Mouse (Mus musculus) liver, adult 2 months (tissue): ENCODE results near the gene Cela2a.

Experiments
- CTCF ChIP-seq: fragments of 200-500 bp; IDR thresholded peaks from 2 replicates; pipeline ENCODE4 v1.5.1; 2011; ENCODE audit warnings: low read depth, low read length, control low read depth
- POLR2A ChIP-seq: fragments of 200-500 bp; IDR thresholded peaks from 2 replicates; pipeline ENCODE4 v1.6.1; 2011; ENCODE audit warnings: low read length, control low read depth; ENCODE audit not compliant: insufficient read depth; ENCODE audit errors: extremely low read depth

DNA sequence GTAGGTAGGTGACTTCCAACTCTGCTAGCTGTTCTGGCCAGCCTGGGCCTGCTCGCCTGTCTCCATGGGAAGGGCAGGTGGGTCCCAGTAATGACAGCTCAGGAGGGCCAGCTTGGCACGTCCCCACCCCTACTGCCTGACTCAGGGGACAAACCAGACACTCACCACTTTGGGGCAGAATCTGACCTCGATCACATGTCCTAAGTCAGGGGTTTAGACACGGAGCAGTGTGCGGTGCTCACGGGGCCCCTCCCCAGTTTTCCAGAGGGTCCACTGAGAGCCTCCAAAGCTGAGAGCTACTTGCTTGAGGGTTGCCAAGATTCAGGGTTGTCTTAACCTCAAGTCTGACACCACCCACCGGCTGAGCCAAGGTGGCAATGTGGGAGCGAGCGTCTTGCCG, 42.1 kb upstream of the Cela2a start:
- no peak for TF ChIP-seq POLR2A
- TF ChIP-seq CTCF: no peak
